ENCODE assay signal across 9 mouse cellular contexts in the genomic region with DNA sequence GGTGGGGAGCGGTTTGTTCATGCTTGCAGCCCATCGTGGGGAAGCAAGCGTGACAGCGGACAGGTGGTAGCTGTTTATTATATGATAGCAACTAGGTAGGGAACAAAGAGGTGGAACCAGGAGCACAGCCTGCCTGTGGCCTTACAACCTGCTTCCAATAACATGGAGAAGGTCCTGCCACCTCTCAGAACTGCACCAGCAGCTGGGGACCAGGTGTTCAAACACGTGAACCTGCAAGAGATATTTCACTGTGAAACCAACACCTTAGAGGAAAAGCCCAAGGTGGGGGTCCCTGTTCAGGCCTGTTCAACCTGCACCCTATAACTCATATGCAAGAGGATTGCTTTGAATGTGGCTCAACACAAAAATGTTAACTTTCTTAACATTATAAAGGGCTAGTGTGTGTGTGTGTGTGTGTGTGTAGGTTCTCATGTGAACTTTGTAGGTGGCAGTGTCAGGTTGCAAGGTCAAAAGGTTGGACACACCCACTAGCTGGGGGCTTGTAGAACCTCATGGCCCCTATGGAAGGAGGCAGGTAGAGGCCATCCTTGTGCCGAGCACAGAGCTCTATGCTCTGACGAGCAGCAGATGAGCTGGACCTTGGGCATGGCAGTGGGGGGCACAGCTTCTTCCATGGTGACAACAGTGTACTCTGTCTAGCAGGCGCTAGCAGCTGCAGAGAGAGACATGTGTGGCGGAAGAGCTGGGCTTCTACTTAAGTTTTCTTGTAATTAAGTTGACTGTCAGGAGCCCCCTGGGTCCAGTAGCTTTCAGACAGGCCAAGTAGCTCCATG.
DNase-seq lines count a peak whose midpoint lies in the region; ATAC-seq and TF ChIP-seq lines count a peak whose summit lies in the region.
"Had no signal": no experiment of that assay in that cellular context is flagged by ENCODE, and none has a peak within 500 bp of the region (broad histone marks: within the 10 kb centered on the region; RNA-seq: fewer than 3 reads in every experiment).

No protein-coding gene starts in this region.

- no peak for ATAC-seq in heart, embryonic 12.5 days (ENCODE audit: insufficient number of reproducible peaks, low FRiP score)
- ATAC-seq in stomach, embryonic 15.5 days (ENCODE audit: insufficient read depth, low FRiP score, low read depth) = no peak
- no peak for ATAC-seq in stomach, postnatal 0 days (ENCODE audit: low FRiP score, low TSS enrichment)

- DNase-seq in heart, adult 18-20 months = no peak
- DNase-seq in stomach, postnatal 0 days (ENCODE audit: low spot score) = no peak
- peak; percentile 58 for DNase-seq in limb, embryonic 10.5 days (ENCODE audit: low spot score)
- DNase-seq in urinary bladder, postnatal 14 days (ENCODE audit: low spot score) = no peak
- no peak for DNase-seq in thymus, postnatal 36 days
- DNase-seq: thymus, adult 18-20 months had no signal

- H3K4me2 ChIP-seq in heart, embryonic 12.5 days = peak overlapping the region; percentile 54
- no peak overlapping the region; the same call in 1 of the 2 replicates for H3K4me2 ChIP-seq in stomach, embryonic 15.5 days
- no peak overlapping the region for H3K4me2 ChIP-seq in stomach, postnatal 0 days (replicated peaks; ENCODE audit: low read depth)

- H3K4me3 ChIP-seq in heart, embryonic 12.5 days = no peak overlapping the region
- no peak overlapping the region for H3K4me3 ChIP-seq in stomach, embryonic 15.5 days (replicated peaks)
- no peak overlapping the region for H3K4me3 ChIP-seq in stomach, postnatal 0 days (ENCODE audit: low read depth, low read length)
- H3K4me3 ChIP-seq in limb, embryonic 10.5 days = no peak overlapping the region
- no peak overlapping the region for H3K4me3 ChIP-seq in small intestine, adult 2 months (ENCODE audit: low read depth, low read length)

- H3K36me3 ChIP-seq in heart, embryonic 12.5 days = no peaks in the 10 kb centered on the region
- H3K36me3 ChIP-seq in stomach, embryonic 15.5 days = no peaks in the 10 kb centered on the region
- H3K36me3 ChIP-seq in stomach, postnatal 0 days (ENCODE audit: control insufficient read depth, insufficient read depth, low read length) = no peaks in the 10 kb centered on the region
- H3K36me3 ChIP-seq in limb, embryonic 10.5 days = peaks cover 9% of the 10 kb centered on the region; the same call in 1 of the 2 replicates
- H3K36me3 ChIP-seq in small intestine, adult 2 months (ENCODE audit: control insufficient read depth, insufficient read depth, low read length) = no peaks in the 10 kb centered on the region

- H3K9ac ChIP-seq in heart, embryonic 12.5 days = peak overlapping the region; percentile 10; the same call in 1 of the 2 replicates
- H3K9ac ChIP-seq in stomach, embryonic 15.5 days = no peak overlapping the region
- H3K9ac ChIP-seq in stomach, postnatal 0 days (ENCODE audit: low read length) = no peak overlapping the region

- peak overlapping the region; percentile 48; the same call in 1 of the 2 replicates for H3K27ac ChIP-seq in heart, embryonic 12.5 days (ENCODE audit: poor library complexity, severe bottlenecking)
- peak overlapping the region; percentile 31; the same call in 1 of the 2 replicates for H3K27ac ChIP-seq in stomach, embryonic 15.5 days
- no peak overlapping the region for H3K27ac ChIP-seq in stomach, postnatal 0 days (replicated peaks)
- peak overlapping the region; percentile 43 for H3K27ac ChIP-seq in limb, embryonic 10.5 days
- 0 out of 2 replicates have a peak overlapping the region, but pooled peaks have one; percentile 19 for H3K27ac ChIP-seq in small intestine, adult 2 months (ENCODE audit: insufficient read depth, low read depth, low read length)

- no peak for TF ChIP-seq POLR2A in small intestine, adult 2 months (IDR thresholded peaks at IDR 0.05; ENCODE audit: low read depth, low read length)

- WGBS in heart, embryonic 12.5 days = 64% methylated on average over 9 of the region's 9 CpGs
- 53% methylated on average over 9 of the region's 9 CpGs for WGBS in stomach, embryonic 15.5 days
- WGBS in stomach, postnatal 0 days = 55% methylated on average over 9 of the region's 9 CpGs
- 58% methylated on average over 9 of the region's 9 CpGs for WGBS in limb, embryonic 10.5 days
- WGBS in small intestine, adult 2 months = 58% methylated on average over 9 of the region's 9 CpGs

- H3K9me3 ChIP-seq in heart, embryonic 12.5 days (replicated peaks) = no peaks in the 10 kb centered on the region
- no peaks in the 10 kb centered on the region for H3K9me3 ChIP-seq in stomach, embryonic 15.5 days
- H3K9me3 ChIP-seq in stomach, postnatal 0 days (ENCODE audit: control insufficient read depth, low read length) = no peaks in the 10 kb centered on the region
- no peaks in the 10 kb centered on the region for H3K9me3 ChIP-seq in limb, embryonic 10.5 days (replicated peaks)

- H3K4me1 ChIP-seq in heart, embryonic 12.5 days (replicated peaks) = peaks cover 32% of the 10 kb centered on the region
- peaks cover 21% of the 10 kb centered on the region for H3K4me1 ChIP-seq in stomach, embryonic 15.5 days
- H3K4me1 ChIP-seq in stomach, postnatal 0 days (replicated peaks; ENCODE audit: control insufficient read depth, insufficient read depth) = peaks cover 2% of the 10 kb centered on the region; the same call in 1 of the 2 replicates
- H3K4me1 ChIP-seq in limb, embryonic 10.5 days = peaks cover 35% of the 10 kb centered on the region
- H3K4me1 ChIP-seq in small intestine, adult 2 months (ENCODE audit: control insufficient read depth, insufficient read depth, insufficient read length, low read length) = peaks cover 25% of the 10 kb centered on the region

- H3K27me3 ChIP-seq in heart, embryonic 12.5 days (replicated peaks) = no peaks in the 10 kb centered on the region
- H3K27me3 ChIP-seq in stomach, embryonic 15.5 days (replicated peaks) = no peaks in the 10 kb centered on the region
- no peaks in the 10 kb centered on the region for H3K27me3 ChIP-seq in stomach, postnatal 0 days (ENCODE audit: control insufficient read depth, insufficient read depth, low read length)
- no peaks in the 10 kb centered on the region for H3K27me3 ChIP-seq in limb, embryonic 10.5 days (ENCODE audit: low read depth, poor library complexity, severe bottlenecking)
- H3K27me3 ChIP-seq in small intestine, adult 2 months (ENCODE audit: control insufficient read depth, insufficient read depth, low read length) = no peaks in the 10 kb centered on the region

- no peak for TF ChIP-seq EP300 in stomach, postnatal 0 days (optimal IDR thresholded peaks at IDR 0.05)

- TF ChIP-seq CTCF in stomach, postnatal 0 days (IDR thresholded peaks at IDR 0.05; ENCODE audit: low read depth) = no peak
- TF ChIP-seq CTCF in small intestine, adult 2 months (IDR thresholded peaks at IDR 0.05; ENCODE audit: extremely low read depth, insufficient read length, insufficient replicate concordance, low read depth, low read length) = no peak
